Mouse (Mus musculus) myocyte (in vitro differentiated cells): Measurements from ENCODE around the gene Fam189a1. TPM values are rescaled to one million over a fixed set of nuclear protein-coding genes. Genes with fewer than 3 reads are reported as not detected.

Source experiments
- H3K27me3 ChIP-seq: one replicate; pipeline ENCODE4 v1.6.1; 2011; ENCODE audit not compliant: control insufficient read depth, insufficient read depth, insufficient read length
- H3K36me3 ChIP-seq: one replicate; pipeline ENCODE4 v1.6.1; 2011; ENCODE audit not compliant: control insufficient read depth, insufficient read depth
- H3K4me2 ChIP-seq: one replicate; pipeline ENCODE4 v1.6.1; 2011; ENCODE audit warnings: low read depth, control low read depth
- H3K4me3 ChIP-seq: one replicate; pipeline ENCODE4 v1.5.1; 2011; ENCODE audit warnings: mild to moderate bottlenecking, control low read depth, moderate library complexity
- H3K79me2 ChIP-seq: one replicate; pipeline ENCODE4 v1.6.1; 2011; ENCODE audit not compliant: control insufficient read depth, insufficient read depth
- H3ac ChIP-seq: one replicate; pipeline ENCODE4 v1.6.1; 2011; ENCODE audit not compliant: control insufficient read depth, insufficient read length
- CEBPB ChIP-seq: IDR thresholded peaks from 2 replicates; pipeline ENCODE4 v1.6.1; 2011; ENCODE audit warnings: mild to moderate bottlenecking, moderate library complexity; ENCODE audit not compliant: poor library complexity, insufficient read depth, severe bottlenecking
- E2F4 ChIP-seq: IDR thresholded peaks from one replicate; pipeline ENCODE4 v1.6.1; 2011; ENCODE audit warnings: mild to moderate bottlenecking, control low read depth, moderate library complexity; ENCODE audit not compliant: insufficient read depth
- MAX ChIP-seq: IDR thresholded peaks from one replicate; pipeline ENCODE4 v1.6.1; 2011; ENCODE audit warnings: low read depth, mild to moderate bottlenecking, control low read depth
- MYOD1 ChIP-seq, 3 experiments: IDR thresholded peaks; one replicate each; pipeline ENCODE4 v1.6.1; 2011; ENCODE audit warnings: control low read depth in 2 of 3, low read depth in 2 of 3, mild to moderate bottlenecking in 2 of 3, moderate library complexity in 1 of 3; ENCODE audit not compliant: insufficient read length in 2 of 3, control insufficient read depth in 1 of 3
- MYOG ChIP-seq, 3 experiments: IDR thresholded peaks; one replicate each; pipeline ENCODE4 v1.6.1; 2011; ENCODE audit warnings: control low read depth in 2 of 3, low read depth in 2 of 3, mild to moderate bottlenecking in 2 of 3; ENCODE audit not compliant: insufficient read length in 2 of 3, control insufficient read depth in 1 of 3, insufficient read depth in 1 of 3
- POLR2A ChIP-seq: IDR thresholded peaks from one replicate; pipeline ENCODE4 v1.6.1; 2011; ENCODE audit warnings: low read depth, mild to moderate bottlenecking, control low read depth, moderate library complexity; ENCODE audit not compliant: insufficient read length
- POLR2AphosphoS2 ChIP-seq: IDR thresholded peaks from one replicate; pipeline ENCODE4 v1.6.1; 2011; ENCODE audit warnings: low read depth, control low read depth; ENCODE audit not compliant: insufficient read length
- REST ChIP-seq: IDR thresholded peaks from one replicate; pipeline ENCODE4 v1.6.1; 2011; ENCODE audit warnings: mild to moderate bottlenecking, control low read depth, moderate library complexity; ENCODE audit not compliant: insufficient read depth, insufficient read length
- SRF ChIP-seq: IDR thresholded peaks from one replicate; pipeline ENCODE4 v1.6.1; 2011; ENCODE audit warnings: low read depth; ENCODE audit not compliant: control insufficient read depth, insufficient read length
- TCF12 ChIP-seq: IDR thresholded peaks from one replicate; pipeline ENCODE4 v1.6.1; 2011; ENCODE audit warnings: mild to moderate bottlenecking, control low read depth; ENCODE audit not compliant: poor library complexity, insufficient read depth, severe bottlenecking
- TCF3 ChIP-seq: IDR thresholded peaks from one replicate; pipeline ENCODE4 v1.6.1; 2011; ENCODE audit warnings: low read depth, control low read depth; ENCODE audit not compliant: insufficient read length
- USF1 ChIP-seq: IDR thresholded peaks from one replicate; pipeline ENCODE4 v1.6.1; 2011; ENCODE audit warnings: low read depth, mild to moderate bottlenecking, control low read depth, moderate library complexity
- polyA plus RNA-seq: library from polyadenylated mRNA; unstranded; fragments of >200 nt; fragmentation: generic; extraction: Trizol; gene quantifications from one replicate; pipeline ENCODE4 v1.2.1, GENCODE M21; 2012; ENCODE audit warnings: missing spikeins

Gene Fam189a1
- polyA plus RNA-seq, 1 experiment: 0.38 TPM

GRCm38 (mm10) chr7:64915121-64915520, 241.2 kb downstream of the Fam189a1 start:
- TF ChIP-seq MAX: no peak
- TF ChIP-seq TCF3: no peak
- no peak for TF ChIP-seq POLR2A
- TF ChIP-seq CEBPB: no peak
- TF ChIP-seq E2F4: no peak
- no peak for TF ChIP-seq REST
- TF ChIP-seq MYOD1 (IDR thresholded peaks at IDR 0.05; ENCODE audit: control insufficient read depth in 1 of 3, insufficient read length in 2 of 3, low read depth in 2 of 3): no peak
- TF ChIP-seq POLR2AphosphoS2: no peak
- no peak for TF ChIP-seq MYOG (IDR thresholded peaks at IDR 0.05; ENCODE audit: control insufficient read depth in 1 of 3, insufficient read depth in 1 of 3, insufficient read length in 2 of 3, low read depth in 2 of 3)
- no peak for TF ChIP-seq TCF12
- TF ChIP-seq SRF: no peak
- TF ChIP-seq USF1: no peak
- Histone ChIP-seq H3K4me2 (no peak overlapping the region), H3K79me2 (no peaks in the 10 kb centered on the region), H3K27me3 (no peaks in the 10 kb centered on the region), H3K36me3 (no peaks in the 10 kb centered on the region), H3K4me3 (no peak overlapping the region), H3ac (no peak overlapping the region)

GRCm38 (mm10) chr7:64911945-64912344, 244.4 kb downstream of the Fam189a1 start:
- H3K36me3 ChIP-seq: no peaks in the 10 kb centered on the region
- no peak for TF ChIP-seq TCF3
- no peak for TF ChIP-seq MAX
- no peak for TF ChIP-seq POLR2A
- TF ChIP-seq REST: no peak
- no peak for TF ChIP-seq E2F4
- no peak for TF ChIP-seq POLR2AphosphoS2
- no peak for TF ChIP-seq MYOD1 (IDR thresholded peaks at IDR 0.05; ENCODE audit: control insufficient read depth in 1 of 3, insufficient read length in 2 of 3, low read depth in 2 of 3)

GRCm38 (mm10) chr7:64910208-64910607, 246.2 kb downstream of the Fam189a1 start:
- Histone ChIP-seq H3ac (no peak overlapping the region), H3K4me3 (no peak overlapping the region), H3K36me3 (no peaks in the 10 kb centered on the region), H3K79me2 (no peaks in the 10 kb centered on the region), H3K4me2 (no peak overlapping the region), H3K27me3 (no peaks in the 10 kb centered on the region)
- TF ChIP-seq E2F4 (no peak), MAX (no peak), REST (no peak), CEBPB (no peak), USF1 (no peak), TCF3 (no peak), TCF12 (no peak), MYOG (IDR thresholded peaks at IDR 0.05; ENCODE audit: control insufficient read depth in 1 of 3, insufficient read depth in 1 of 3, insufficient read length in 2 of 3, low read depth in 2 of 3) (no peak), SRF (no peak)

More at GRCm38 (mm10) chr7:64911945-64912344, 244.4 kb downstream of the Fam189a1 start:
- no peak overlapping the region for H3K4me2 ChIP-seq
- no peak overlapping the region for H3K4me3 ChIP-seq
- H3ac ChIP-seq: no peak overlapping the region
- no peaks in the 10 kb centered on the region for H3K27me3 ChIP-seq
- no peaks in the 10 kb centered on the region for H3K79me2 ChIP-seq

GRCm38 (mm10) chr7:64906955-64907354, 249.4 kb downstream of the Fam189a1 start:
- Histone ChIP-seq H3ac (no peak overlapping the region), H3K36me3 (no peaks in the 10 kb centered on the region), H3K79me2 (no peaks in the 10 kb centered on the region), H3K4me3 (no peak overlapping the region), H3K27me3 (no peaks in the 10 kb centered on the region), H3K4me2 (no peak overlapping the region)
- TF ChIP-seq MYOG (IDR thresholded peaks at IDR 0.05; ENCODE audit: control insufficient read depth in 1 of 3, insufficient read depth in 1 of 3, insufficient read length in 2 of 3, low read depth in 2 of 3) (no peak), CEBPB (peak; percentile 63)

GRCm38 (mm10) chr7:64905506-64905905, 250.9 kb downstream of the Fam189a1 start:
- Histone ChIP-seq H3K79me2 (no peaks in the 10 kb centered on the region), H3K36me3 (no peaks in the 10 kb centered on the region), H3ac (no peak overlapping the region), H3K4me2 (no peak overlapping the region), H3K4me3 (no peak overlapping the region), H3K27me3 (no peaks in the 10 kb centered on the region)
- TF ChIP-seq REST: no peak
- TF ChIP-seq MAX: no peak
- no peak for TF ChIP-seq SRF
- TF ChIP-seq USF1: no peak
- no peak for TF ChIP-seq POLR2AphosphoS2
- no peak for TF ChIP-seq E2F4
- TF ChIP-seq POLR2A: no peak
- no peak for TF ChIP-seq TCF12
- no peak for TF ChIP-seq CEBPB
- TF ChIP-seq MYOD1 (IDR thresholded peaks at IDR 0.05; ENCODE audit: control insufficient read depth in 1 of 3, insufficient read length in 2 of 3, low read depth in 2 of 3): no peak
- no peak for TF ChIP-seq MYOG (IDR thresholded peaks at IDR 0.05; ENCODE audit: control insufficient read depth in 1 of 3, insufficient read depth in 1 of 3, insufficient read length in 2 of 3, low read depth in 2 of 3)
- TF ChIP-seq TCF3: no peak
